Mouse (Mus musculus) liver, embryonic 13.5 days (tissue): ENCODE results near the gene Gpank1. TPM values are rescaled to one million over a fixed set of nuclear protein-coding genes. Genes with fewer than 3 reads are reported as not detected.

Source experiments
- polyA plus RNA-seq: library from polyadenylated mRNA; unstranded; fragments of >200 nt; fragmentation: Nextera tagmentation; extraction: Ambion mirVana; gene quantifications from 2 replicates; pipeline ENCODE4 v1.2.1, GENCODE M21; 2015

The Gpank1 gene
- polyA plus RNA-seq, 1 experiment from 2014 or later = 14.1 TPM

Other genes with a start within 250 kb of the Gpank1 start
- 0.54 and 0.80 TPM in 2 replicates for gene Zbtb12, start 242.0 kb upstream of the Gpank1 start, polyA plus RNA-seq
- 0.17 TPM in 1 of 2 replicates, not detected in the other for gene Gm20547, start 239.4 kb upstream of the Gpank1 start, polyA plus RNA-seq
- 11.1 and 11.7 TPM in 2 replicates for gene C2, start 223.2 kb upstream of the Gpank1 start, polyA plus RNA-seq
- 16.8 and 17.7 TPM in 2 replicates for gene Ehmt2, start 223.0 kb upstream of the Gpank1 start, polyA plus RNA-seq
- gene Slc44a4, start 207.0 kb upstream of the Gpank1 start, polyA plus RNA-seq = 1.5 TPM in 2 replicates
- 14.2 and 15.2 TPM in 2 replicates for gene Neu1, start 190.2 kb upstream of the Gpank1 start, polyA plus RNA-seq
- gene Hspa1b, start 162.2 kb upstream of the Gpank1 start, polyA plus RNA-seq = 0.07 and 0.15 TPM in 2 replicates
- gene Gm20481, start 151.5 kb upstream of the Gpank1 start, polyA plus RNA-seq = not detected in 2 replicates
- gene Hspa1a, start 149.3 kb upstream of the Gpank1 start, polyA plus RNA-seq = 2.1 and 2.3 TPM in 2 replicates
- gene Hspa1l, start 148.8 kb upstream of the Gpank1 start, polyA plus RNA-seq = 0.10 and 0.34 TPM in 2 replicates
- 163 and 178 TPM in 2 replicates for gene Lsm2, start 139.6 kb upstream of the Gpank1 start, polyA plus RNA-seq
- gene Vars, start 120.5 kb upstream of the Gpank1 start, polyA plus RNA-seq = 110 and 112 TPM in 2 replicates
- gene Vwa7, start 104.9 kb upstream of the Gpank1 start, polyA plus RNA-seq = 0.08 TPM in 2 replicates
- 2.5 and 2.8 TPM in 2 replicates for gene Sapcd1, start 93.4 kb upstream of the Gpank1 start, polyA plus RNA-seq
- gene Msh5, start 74.7 kb upstream of the Gpank1 start, polyA plus RNA-seq = 3.2 and 3.4 TPM in 2 replicates
- gene Clic1, start 71.5 kb upstream of the Gpank1 start, polyA plus RNA-seq = 141 and 147 TPM in 2 replicates
- gene Ddah2, start 62.4 kb upstream of the Gpank1 start, polyA plus RNA-seq = 28.9 and 30.6 TPM in 2 replicates
- 0.25 and 0.31 TPM in 2 replicates for gene Ly6g6c, start 56.1 kb upstream of the Gpank1 start, polyA plus RNA-seq
- gene Mpig6b, start 55.3 kb upstream of the Gpank1 start, polyA plus RNA-seq = 4.1 and 5.2 TPM in 2 replicates
- gene Ly6g6e, start 44.6 kb upstream of the Gpank1 start, polyA plus RNA-seq = 0.13 and 0.23 TPM in 2 replicates
- 0.35 and 0.47 TPM in 2 replicates for gene Ly6g6d, start 43.4 kb upstream of the Gpank1 start, polyA plus RNA-seq
- gene Ly6g6f, start 35.8 kb upstream of the Gpank1 start, polyA plus RNA-seq = 7.2 and 7.3 TPM in 2 replicates
- 51.0 and 54.9 TPM in 2 replicates for gene Abhd16a, start 32.2 kb upstream of the Gpank1 start, polyA plus RNA-seq
- not detected in 2 replicates for gene Ly6g5c, start 13.2 kb upstream of the Gpank1 start, polyA plus RNA-seq
- 0.21 and 0.28 TPM in 2 replicates for gene Ly6g5b, start 6.0 kb upstream of the Gpank1 start, polyA plus RNA-seq
- 176 and 182 TPM in 2 replicates for gene Csnk2b, start 598 bp downstream of the Gpank1 start, polyA plus RNA-seq
- gene D17H6S53E, start 4.9 kb downstream of the Gpank1 start, polyA plus RNA-seq = 3.1 and 3.6 TPM in 2 replicates
- 553 and 573 TPM in 2 replicates for gene Apom, start 10.6 kb downstream of the Gpank1 start, polyA plus RNA-seq
- 22.4 and 27.4 TPM in 2 replicates for gene Bag6, start 13.7 kb downstream of the Gpank1 start, polyA plus RNA-seq
- gene Prrc2a, start 43.4 kb downstream of the Gpank1 start, polyA plus RNA-seq = 45.1 and 51.5 TPM in 2 replicates
- 17.4 and 18.5 TPM in 2 replicates for gene Aif1, start 54.6 kb downstream of the Gpank1 start, polyA plus RNA-seq
- 21.6 and 29.0 TPM in 2 replicates for gene Lst1, start 67.0 kb downstream of the Gpank1 start, polyA plus RNA-seq
- gene Ltb, start 73.0 kb downstream of the Gpank1 start, polyA plus RNA-seq = 0.53 and 0.80 TPM in 2 replicates
- 0.25 and 0.35 TPM in 2 replicates for gene Tnf, start 80.6 kb downstream of the Gpank1 start, polyA plus RNA-seq
- gene Lta, start 83.9 kb downstream of the Gpank1 start, polyA plus RNA-seq = 0.07 and 0.10 TPM in 2 replicates
- 0.36 TPM in 1 of 2 replicates, not detected in the other for gene Gm16181, start 99.4 kb downstream of the Gpank1 start, polyA plus RNA-seq
- gene Atp6v1g2, start 112.2 kb downstream of the Gpank1 start, polyA plus RNA-seq = 0.76 and 1.3 TPM in 2 replicates
- 3.9 and 4.4 TPM in 2 replicates for gene Nfkbil1, start 114.3 kb downstream of the Gpank1 start, polyA plus RNA-seq
- gene Ddx39b, start 120.3 kb downstream of the Gpank1 start, polyA plus RNA-seq = 208 and 220 TPM in 2 replicates
- gene H2-D1, start 141.3 kb downstream of the Gpank1 start, polyA plus RNA-seq = 74.5 and 77.7 TPM in 2 replicates
- 1.0 and 1.4 TPM in 2 replicates for gene H2-Q1, start 198.9 kb downstream of the Gpank1 start, polyA plus RNA-seq
- gene H2-Q2, start 220.8 kb downstream of the Gpank1 start, polyA plus RNA-seq = 0.68 and 0.90 TPM in 2 replicates